Mouse (Mus musculus) forebrain, embryonic 10.5 days (tissue): ENCODE results near the gene Col19a1. TPM values are rescaled to one million over a fixed set of nuclear protein-coding genes. Genes with fewer than 3 reads are reported as not detected.

ENCODE experiments used
- DNase-seq: peaks from one replicate; pipeline ENCODE4 v3.0.0-alpha.2; 2017; ENCODE audit warnings: low spot score; ENCODE audit errors: extremely low spot score
- H3K27ac ChIP-seq: fragments of 300-500 bp; sonication (generic); 2 replicates; pipeline ENCODE4 v1.5.1; 2016; ENCODE audit warnings: mild to moderate bottlenecking
- H3K27me3 ChIP-seq: fragments of 300-500 bp; sonication (generic); 2 replicates; pipeline ENCODE4 v1.6.1; 2016; ENCODE audit warnings: mild to moderate bottlenecking; ENCODE audit not compliant: poor library complexity, severe bottlenecking
- H3K36me3 ChIP-seq: fragments of 300-500 bp; sonication (generic); replicated peaks from 2 replicates; pipeline ENCODE4 v1.6.1; 2016; ENCODE audit warnings: mild to moderate bottlenecking, moderate library complexity
- H3K4me1 ChIP-seq: fragments of 300-500 bp; sonication (generic); 2 replicates; pipeline ENCODE4 v1.6.1; 2016
- H3K4me3 ChIP-seq: fragments of 300-500 bp; sonication (generic); 2 replicates; pipeline ENCODE4 v1.5.1; 2016; ENCODE audit warnings: mild to moderate bottlenecking, moderate library complexity
- H3K9me3 ChIP-seq: fragments of 300-500 bp; sonication (generic); 2 replicates; pipeline ENCODE4 v1.6.1; 2016; ENCODE audit warnings: mild to moderate bottlenecking, moderate library complexity
- WGBS: fragments of 180-500 bp; shearing (Covaris S2); methylation state at CpG from one replicate; pipeline ENCODE4 v1.1.7; 2016; 5-methylcytosine and 5-hydroxymethylcytosine counted together
- polyA plus RNA-seq: library from polyadenylated mRNA; unstranded; fragments of >200 nt; fragmentation: Nextera tagmentation; extraction: Ambion mirVana; gene quantifications from 2 replicates; pipeline ENCODE4 v1.2.1, GENCODE M21; 2016

Col19a1 gene
- polyA plus RNA-seq, 1 experiment from 2014 or later: 0.14 TPM

GRCm38 (mm10) chr1:24229552-24229951 lies 357.7 kb downstream of the Col19a1 start:
- Histone ChIP-seq H3K4me1 (peaks cover 36% of the 10 kb centered on the region), H3K36me3 (no peaks in the 10 kb centered on the region), H3K9me3 (no peaks in the 10 kb centered on the region), H3K4me3 (no peak overlapping the region), H3K27ac (no peak overlapping the region), H3K27me3 (peaks cover 31% of the 10 kb centered on the region)
- 91% methylated on average over 1 of the region's 1 CpGs for WGBS
- no peak for DNase-seq

GRCm38 (mm10) chr1:24226941-24227711 lies 360.1 kb downstream of the Col19a1 start:
- no peak overlapping the region for H3K27ac ChIP-seq
- H3K36me3 ChIP-seq: no peaks in the 10 kb centered on the region
- no peak overlapping the region for H3K4me3 ChIP-seq
- 88% methylated on average over 6 of the region's 6 CpGs for WGBS
- no peaks in the 10 kb centered on the region for H3K9me3 ChIP-seq
- peaks cover 21% of the 10 kb centered on the region for H3K4me1 ChIP-seq
- peaks cover 19% of the 10 kb centered on the region; the same call in 1 of the 2 replicates for H3K27me3 ChIP-seq
- no peak for DNase-seq

- Histone ChIP-seq H3K36me3 (no peaks in the 10 kb centered on the region), H3K9me3 (no peaks in the 10 kb centered on the region), H3K4me1 (peaks cover 11% of the 10 kb centered on the region), H3K27me3 (peaks cover 14% of the 10 kb centered on the region; the same call in 1 of the 2 replicates), H3K27ac (no peak overlapping the region), H3K4me3 (no peak overlapping the region)
- DNase-seq: no peak
- WGBS: 80% methylated on average over 4 of the region's 4 CpGs
Measured at GRCm38 (mm10) chr1:24225825-24226526, 361.3 kb downstream of the Col19a1 start.

DNA sequence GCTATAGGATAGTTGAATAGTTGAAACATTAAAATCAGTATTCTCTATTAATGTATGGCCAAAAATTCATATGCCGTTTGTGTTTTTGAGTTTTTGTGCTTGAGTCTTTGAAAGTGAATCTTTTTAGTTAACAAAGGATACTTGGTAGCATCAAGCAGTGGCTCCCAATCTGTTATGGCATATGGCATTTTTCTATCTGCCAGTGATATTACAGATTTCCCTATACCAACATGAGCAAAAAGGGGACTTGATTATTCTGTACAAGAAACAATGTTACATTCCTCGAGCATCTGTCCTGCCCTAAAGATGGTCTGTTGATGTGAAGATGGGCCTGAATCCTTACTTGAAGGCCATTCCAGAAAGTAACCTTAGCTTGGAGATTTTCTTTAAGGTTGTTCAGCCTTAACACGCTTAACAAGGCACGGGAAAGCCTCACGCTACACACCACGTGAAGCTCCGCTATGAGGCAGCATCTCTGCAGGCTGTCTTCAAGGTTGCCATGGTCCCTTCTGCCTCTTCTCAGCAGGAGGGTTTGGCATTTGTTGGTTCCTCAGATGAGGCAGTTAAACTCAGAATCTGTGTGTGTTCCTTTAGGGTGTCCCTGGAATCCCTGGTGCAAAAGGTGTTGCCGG lies 364.2 kb downstream of the Col19a1 start:
- no peak for DNase-seq
- Histone ChIP-seq H3K27ac (no peak overlapping the region), H3K4me1 (peaks cover 9% of the 10 kb centered on the region), H3K9me3 (no peaks in the 10 kb centered on the region), H3K27me3 (no peaks in the 10 kb centered on the region), H3K36me3 (no peaks in the 10 kb centered on the region), H3K4me3 (no peak overlapping the region)
- 88% methylated on average over 8 of the region's 8 CpGs for WGBS

- Histone ChIP-seq H3K4me1 (peaks cover 9% of the 10 kb centered on the region), H3K9me3 (no peaks in the 10 kb centered on the region), H3K27ac (no peak overlapping the region), H3K36me3 (no peaks in the 10 kb centered on the region), H3K27me3 (no peaks in the 10 kb centered on the region), H3K4me3 (no peak overlapping the region)
- 91% methylated on average over 2 of the region's 2 CpGs for WGBS
- DNase-seq: no peak
Measured at GRCm38 (mm10) chr1:24222231-24222630, 365.0 kb downstream of the Col19a1 start.

DNA sequence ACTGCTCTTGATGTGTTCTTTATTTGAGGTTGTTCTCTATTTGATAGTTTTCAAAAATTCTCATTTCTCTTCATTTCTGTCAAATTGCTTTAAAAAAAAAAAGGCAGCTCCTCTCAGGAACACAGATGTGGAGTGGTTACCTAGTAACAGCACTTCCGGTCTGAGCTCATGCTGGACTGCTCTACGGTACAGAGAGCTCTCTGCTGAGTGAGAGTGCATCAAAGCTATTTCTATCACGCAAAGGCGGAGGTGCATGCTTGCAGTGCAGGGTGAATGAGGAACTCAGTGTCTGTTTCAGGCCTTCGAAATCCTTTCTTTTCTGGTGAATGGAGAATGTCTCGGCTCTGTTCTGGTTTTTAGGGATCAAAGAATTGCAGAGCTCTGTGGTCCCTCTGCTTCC lies 368.2 kb downstream of the Col19a1 start:
- no peak overlapping the region for H3K4me3 ChIP-seq
- H3K36me3 ChIP-seq: no peaks in the 10 kb centered on the region
- peaks cover 9% of the 10 kb centered on the region for H3K4me1 ChIP-seq
- no peak for DNase-seq
- H3K27ac ChIP-seq: no peak overlapping the region
- WGBS: 62% methylated on average over 6 of the region's 6 CpGs
- H3K27me3 ChIP-seq: no peaks in the 10 kb centered on the region
- H3K9me3 ChIP-seq: no peaks in the 10 kb centered on the region

Other genes with a start within 250 kb of the Col19a1 start
- 23.3 and 24.0 TPM in 2 replicates for gene Lmbrd1, start 91.2 kb upstream of the Col19a1 start, polyA plus RNA-seq